Mouse (Mus musculus) granulocyte monocyte progenitor cell, adult 5-6 weeks (primary cell): ENCODE data around the gene Nploc4. TPM values are rescaled to one million over a fixed set of nuclear protein-coding genes. Genes with fewer than 3 reads are reported as not detected.

ENCODE experiments used
- ATAC-seq: replicated peaks from 2 replicates; pipeline ENCODE4 v1.8.0; 2016; ENCODE audit warnings: mild to moderate bottlenecking, moderate TSS enrichment, inconsistent platforms; ENCODE audit not compliant: poor library complexity, severe bottlenecking
- total RNA-seq, 2 experiments: library from RNA; stranded (forward) in 1 of 2; stranded (reverse) in 1 of 2; fragments of 200-712, 200-1000 nt in 1 of 2; fragments of >200 nt in 1 of 2; fragmentation: Nextera tagmentation in 1 of 2; gene quantifications; 2 replicates each; pipeline ENCODE4 v1.2.3; 2014 to 2017

Gene Nploc4
- total RNA-seq, 2 experiments from 2014 or later, result 36.6 to 54.6 TPM

GRCm38 (mm10) chr11:120343519-120344309 is 93.8 kb downstream of the Nploc4 start:
- no peak for ATAC-seq

- no peak for ATAC-seq
These were observed 94.8 kb downstream of the Nploc4 start for GRCm38 (mm10) chr11:120342656-120343160.

GRCm38 (mm10) chr11:120341661-120342060 is 95.8 kb downstream of the Nploc4 start:
- ATAC-seq, result no peak

GRCm38 (mm10) chr11:120339978-120340513 is 97.5 kb downstream of the Nploc4 start:
- peak; percentile 67 for ATAC-seq

- ATAC-seq, result no peak
These were observed 98.7 kb downstream of the Nploc4 start for GRCm38 (mm10) chr11:120338786-120339185.

GRCm38 (mm10) chr11:120337447-120337846 is 100.1 kb downstream of the Nploc4 start:
- ATAC-seq, result no peak

- ATAC-seq, result no peak
These were observed 102.0 kb downstream of the Nploc4 start for GRCm38 (mm10) chr11:120335431-120336021.

Other genes with a start within 250 kb of the Nploc4 start
- gene Bahcc1, start 204.8 kb downstream of the Nploc4 start, total RNA-seq (2014; fragmentation: Nextera tagmentation), result 22.5 and 22.9 TPM in 2 replicates
- gene Bahcc1, start 204.8 kb downstream of the Nploc4 start, total RNA-seq (2017), result 4.7 and 5.9 TPM in 2 replicates
- gene Actg1, start 89.2 kb downstream of the Nploc4 start, total RNA-seq (2014; fragmentation: Nextera tagmentation), result 1,412 and 1,653 TPM in 2 replicates
- gene Actg1, start 89.2 kb downstream of the Nploc4 start, total RNA-seq (2017), result 733 and 780 TPM in 2 replicates
- not detected in 2 replicates for gene Fscn2, start 76.2 kb downstream of the Nploc4 start, total RNA-seq (2014; fragmentation: Nextera tagmentation)
- not detected in 2 replicates for gene Fscn2, start 76.2 kb downstream of the Nploc4 start, total RNA-seq (2017)
- gene Faap100, start 58.9 kb downstream of the Nploc4 start, total RNA-seq (2014; fragmentation: Nextera tagmentation), result 8.3 and 13.2 TPM in 2 replicates
- 12.9 and 18.8 TPM in 2 replicates for gene Faap100, start 58.9 kb downstream of the Nploc4 start, total RNA-seq (2017)
- gene Tspan10, start 4.9 kb upstream of the Nploc4 start, total RNA-seq (2014; fragmentation: Nextera tagmentation), result not detected in 2 replicates
- not detected in 2 replicates for gene Tspan10, start 4.9 kb upstream of the Nploc4 start, total RNA-seq (2017)
- not detected in 2 replicates for gene Pde6g, start 15.8 kb upstream of the Nploc4 start, total RNA-seq (2014; fragmentation: Nextera tagmentation)
- gene Pde6g, start 15.8 kb upstream of the Nploc4 start, total RNA-seq (2017), result not detected in 2 replicates
- 7.9 and 8.6 TPM in 2 replicates for gene Oxld1, start 20.4 kb upstream of the Nploc4 start, total RNA-seq (2014; fragmentation: Nextera tagmentation)
- 12.8 and 19.5 TPM in 2 replicates for gene Oxld1, start 20.4 kb upstream of the Nploc4 start, total RNA-seq (2017)
- gene Ccdc137, start 20.4 kb upstream of the Nploc4 start, total RNA-seq (2014; fragmentation: Nextera tagmentation), result 35.6 and 43.0 TPM in 2 replicates
- 39.4 and 57.7 TPM in 2 replicates for gene Ccdc137, start 20.4 kb upstream of the Nploc4 start, total RNA-seq (2017)
- gene Arl16, start 29.9 kb upstream of the Nploc4 start, total RNA-seq (2014; fragmentation: Nextera tagmentation), result 11.7 and 15.1 TPM in 2 replicates
- 19.2 and 22.4 TPM in 2 replicates for gene Arl16, start 29.9 kb upstream of the Nploc4 start, total RNA-seq (2017)
- gene Mrpl12, start 46.9 kb upstream of the Nploc4 start, total RNA-seq (2014; fragmentation: Nextera tagmentation), result 113 and 121 TPM in 2 replicates
- gene Mrpl12, start 46.9 kb upstream of the Nploc4 start, total RNA-seq (2017), result 131 and 159 TPM in 2 replicates
- 20.6 and 21.3 TPM in 2 replicates for gene Slc25a10, start 54.1 kb upstream of the Nploc4 start, total RNA-seq (2014; fragmentation: Nextera tagmentation)
- 20.5 and 26.2 TPM in 2 replicates for gene Slc25a10, start 54.1 kb upstream of the Nploc4 start, total RNA-seq (2017)
- not detected in 2 replicates for gene Gcgr, start 93.0 kb upstream of the Nploc4 start, total RNA-seq (2014; fragmentation: Nextera tagmentation)
- gene Gcgr, start 93.0 kb upstream of the Nploc4 start, total RNA-seq (2017), result not detected in 2 replicates
- 64.7 and 75.8 TPM in 2 replicates for gene Mcrip1, start 112.0 kb upstream of the Nploc4 start, total RNA-seq (2014; fragmentation: Nextera tagmentation)
- 23.1 and 23.4 TPM in 2 replicates for gene Mcrip1, start 112.0 kb upstream of the Nploc4 start, total RNA-seq (2017)
- gene Ppp1r27, start 113.4 kb upstream of the Nploc4 start, total RNA-seq (2014; fragmentation: Nextera tagmentation), result not detected in 2 replicates
- gene Ppp1r27, start 113.4 kb upstream of the Nploc4 start, total RNA-seq (2017), result not detected in 2 replicates
- gene P4hb, start 135.5 kb upstream of the Nploc4 start, total RNA-seq (2014; fragmentation: Nextera tagmentation), result 864 and 921 TPM in 2 replicates
- gene P4hb, start 135.5 kb upstream of the Nploc4 start, total RNA-seq (2017), result 1,372 and 1,702 TPM in 2 replicates
- gene Arhgdia, start 143.9 kb upstream of the Nploc4 start, total RNA-seq (2014; fragmentation: Nextera tagmentation), result 514 and 552 TPM in 2 replicates
- gene Arhgdia, start 143.9 kb upstream of the Nploc4 start, total RNA-seq (2017), result 163 and 168 TPM in 2 replicates
- 161 and 171 TPM in 2 replicates for gene Alyref, start 160.7 kb upstream of the Nploc4 start, total RNA-seq (2014; fragmentation: Nextera tagmentation)
- 315 and 430 TPM in 2 replicates for gene Alyref, start 160.7 kb upstream of the Nploc4 start, total RNA-seq (2017)
- gene Anapc11, start 160.7 kb upstream of the Nploc4 start, total RNA-seq (2014; fragmentation: Nextera tagmentation), result 80.9 and 96.2 TPM in 2 replicates
- 26.9 and 27.0 TPM in 2 replicates for gene Anapc11, start 160.7 kb upstream of the Nploc4 start, total RNA-seq (2017)
- gene Npb, start 170.8 kb upstream of the Nploc4 start, total RNA-seq (2014; fragmentation: Nextera tagmentation), result not detected in 2 replicates
- gene Npb, start 170.8 kb upstream of the Nploc4 start, total RNA-seq (2017), result not detected in 2 replicates
- 48.1 and 70.3 TPM in 2 replicates for gene Pcyt2, start 180.2 kb upstream of the Nploc4 start, total RNA-seq (2014; fragmentation: Nextera tagmentation)
- gene Pcyt2, start 180.2 kb upstream of the Nploc4 start, total RNA-seq (2017), result 21.9 and 35.5 TPM in 2 replicates
- 66.1 and 81.1 TPM in 2 replicates for gene Sirt7, start 187.5 kb upstream of the Nploc4 start, total RNA-seq (2014; fragmentation: Nextera tagmentation)
- gene Sirt7, start 187.5 kb upstream of the Nploc4 start, total RNA-seq (2017), result 57.4 and 75.0 TPM in 2 replicates
- gene Mafg, start 195.9 kb upstream of the Nploc4 start, total RNA-seq (2014; fragmentation: Nextera tagmentation), result 28.7 and 37.0 TPM in 2 replicates
- gene Mafg, start 195.9 kb upstream of the Nploc4 start, total RNA-seq (2017), result 30.2 and 36.6 TPM in 2 replicates
- 14.6 and 15.9 TPM in 2 replicates for gene Pycr1, start 206.1 kb upstream of the Nploc4 start, total RNA-seq (2014; fragmentation: Nextera tagmentation)
- gene Pycr1, start 206.1 kb upstream of the Nploc4 start, total RNA-seq (2017), result 4.6 and 8.9 TPM in 2 replicates
- gene Myadml2, start 210.4 kb upstream of the Nploc4 start, total RNA-seq (2014; fragmentation: Nextera tagmentation), result not detected in 2 replicates
- gene Myadml2, start 210.4 kb upstream of the Nploc4 start, total RNA-seq (2017), result 0.69 and 1.9 TPM in 2 replicates
- not detected in 2 replicates for gene Notum, start 223.5 kb upstream of the Nploc4 start, total RNA-seq (2014; fragmentation: Nextera tagmentation)
- not detected in 2 replicates for gene Notum, start 223.5 kb upstream of the Nploc4 start, total RNA-seq (2017)
- 44.6 and 84.7 TPM in 2 replicates for gene Aspscr1, start 235.3 kb upstream of the Nploc4 start, total RNA-seq (2014; fragmentation: Nextera tagmentation)
- gene Aspscr1, start 235.3 kb upstream of the Nploc4 start, total RNA-seq (2017), result 29.0 and 33.5 TPM in 2 replicates